Mouse (Mus musculus): Measurements from ENCODE around the gene Sphk1. TPM values are rescaled to one million over a fixed set of nuclear protein-coding genes. Genes with fewer than 3 reads are reported as not detected.
A peak's percentile ranks its signal among the peaks of the same experiment; 100 is the strongest.

Gene Sphk1
- polyA plus RNA-seq, 1 experiment from 2014 or later: 3.0 TPM

GRCm38 (mm10) chr11:116513531-116514038 lies 17.1 kb upstream of the Sphk1 start:
- Histone ChIP-seq H3K9me3 (replicated peaks; ENCODE audit: control insufficient read depth, low read length) (no peaks in the 10 kb centered on the region), H3K4me3 (ENCODE audit: low read depth, low read length) (no peak overlapping the region), H3K27me3 (ENCODE audit: control insufficient read depth, insufficient read depth, low read length) (peaks cover 7% of the 10 kb centered on the region; the same call in 1 of the 2 replicates), H3K36me3 (ENCODE audit: control insufficient read depth, insufficient read depth, low read length) (no peaks in the 10 kb centered on the region), H3K27ac (ENCODE audit: low read depth, low read length) (no peak overlapping the region), H3K9ac (ENCODE audit: low read depth, low read length) (no peak overlapping the region), H3K4me2 (no peak overlapping the region), H3K4me1 (ENCODE audit: control insufficient read depth, insufficient read depth, low read length) (no peaks in the 10 kb centered on the region)
- no peak for ATAC-seq (replicated peaks; ENCODE audit: insufficient number of reproducible peaks, low FRiP score, low TSS enrichment)
- 81% methylated on average over 4 of the region's 4 CpGs for WGBS (ENCODE audit: insufficient replicate concordance)

GRCm38 (mm10) chr11:116515330-116516020 lies 15.2 kb upstream of the Sphk1 start:
- ATAC-seq (replicated peaks; ENCODE audit: insufficient number of reproducible peaks, low FRiP score, low TSS enrichment): no peak
- 19% methylated on average over 24 of the region's 24 CpGs for WGBS (ENCODE audit: insufficient replicate concordance)
- H3K36me3 ChIP-seq (ENCODE audit: control insufficient read depth, insufficient read depth, low read length): no peaks in the 10 kb centered on the region
- H3K9me3 ChIP-seq (replicated peaks; ENCODE audit: control insufficient read depth, low read length): no peaks in the 10 kb centered on the region
- no peak overlapping the region for H3K4me3 ChIP-seq (ENCODE audit: low read depth, low read length)
- no peaks in the 10 kb centered on the region for H3K4me1 ChIP-seq (ENCODE audit: control insufficient read depth, insufficient read depth, low read length)
- peaks cover 7% of the 10 kb centered on the region; the same call in 1 of the 2 replicates for H3K27me3 ChIP-seq (ENCODE audit: control insufficient read depth, insufficient read depth, low read length)
- H3K9ac ChIP-seq (ENCODE audit: low read depth, low read length): no peak overlapping the region
- H3K4me2 ChIP-seq: peak overlapping the region; percentile 22; the same call in 1 of the 2 replicates
- no peak overlapping the region for H3K27ac ChIP-seq (ENCODE audit: low read depth, low read length)

GRCm38 (mm10) chr11:116518482-116518881 lies 12.2 kb upstream of the Sphk1 start:
- WGBS (ENCODE audit: insufficient replicate concordance): 46% methylated on average over 8 of the region's 8 CpGs
- H3K9me3 ChIP-seq (replicated peaks; ENCODE audit: control insufficient read depth, low read length): no peaks in the 10 kb centered on the region
- no peaks in the 10 kb centered on the region for H3K36me3 ChIP-seq (ENCODE audit: control insufficient read depth, insufficient read depth, low read length)
- no peak overlapping the region for H3K4me2 ChIP-seq
- no peak for ATAC-seq (replicated peaks; ENCODE audit: insufficient number of reproducible peaks, low FRiP score, low TSS enrichment)
- no peak overlapping the region for H3K27ac ChIP-seq (ENCODE audit: low read depth, low read length)
- peaks cover 7% of the 10 kb centered on the region; the same call in 1 of the 2 replicates for H3K27me3 ChIP-seq (ENCODE audit: control insufficient read depth, insufficient read depth, low read length)
- H3K9ac ChIP-seq (ENCODE audit: low read depth, low read length): no peak overlapping the region
- H3K4me3 ChIP-seq (ENCODE audit: low read depth, low read length): no peak overlapping the region
- peaks cover 9% of the 10 kb centered on the region for H3K4me1 ChIP-seq (ENCODE audit: control insufficient read depth, insufficient read depth, low read length)

GRCm38 (mm10) chr11:116521143-116521542 lies 9.6 kb upstream of the Sphk1 start:
- Histone ChIP-seq H3K4me3 (ENCODE audit: low read depth, low read length) (no peak overlapping the region), H3K36me3 (ENCODE audit: control insufficient read depth, insufficient read depth, low read length) (no peaks in the 10 kb centered on the region), H3K27me3 (ENCODE audit: control insufficient read depth, insufficient read depth, low read length) (no peaks in the 10 kb centered on the region), H3K4me2 (no peak overlapping the region), H3K9me3 (replicated peaks; ENCODE audit: control insufficient read depth, low read length) (no peaks in the 10 kb centered on the region), H3K27ac (ENCODE audit: low read depth, low read length) (no peak overlapping the region), H3K4me1 (ENCODE audit: control insufficient read depth, insufficient read depth, low read length) (peaks cover 18% of the 10 kb centered on the region), H3K9ac (ENCODE audit: low read depth, low read length) (no peak overlapping the region)
- no peak for ATAC-seq (replicated peaks; ENCODE audit: insufficient number of reproducible peaks, low FRiP score, low TSS enrichment)
- WGBS (ENCODE audit: insufficient replicate concordance): 58% methylated on average over 3 of the region's 3 CpGs

- Histone ChIP-seq H3K27me3 (ENCODE audit: control insufficient read depth, insufficient read depth, low read length) (peaks cover 3% of the 10 kb centered on the region; the same call in 1 of the 2 replicates), H3K27ac (ENCODE audit: low read depth, low read length) (no peak overlapping the region), H3K4me3 (ENCODE audit: low read depth, low read length) (no peak overlapping the region), H3K9me3 (replicated peaks; ENCODE audit: control insufficient read depth, low read length) (no peaks in the 10 kb centered on the region), H3K9ac (ENCODE audit: low read depth, low read length) (no peak overlapping the region), H3K4me2 (no peak overlapping the region), H3K36me3 (ENCODE audit: control insufficient read depth, insufficient read depth, low read length) (no peaks in the 10 kb centered on the region), H3K4me1 (ENCODE audit: control insufficient read depth, insufficient read depth, low read length) (peaks cover 18% of the 10 kb centered on the region)
- 86% methylated on average over 3 of the region's 3 CpGs for WGBS (ENCODE audit: insufficient replicate concordance)
- ATAC-seq (replicated peaks; ENCODE audit: insufficient number of reproducible peaks, low FRiP score, low TSS enrichment): no peak
These were observed 8.7 kb upstream of the Sphk1 start for GRCm38 (mm10) chr11:116522046-116522445.

GRCm38 (mm10) chr11:116522886-116523698 lies 7.6 kb upstream of the Sphk1 start:
- 45% methylated on average over 16 of the region's 16 CpGs for WGBS (ENCODE audit: insufficient replicate concordance)
- H3K9me3 ChIP-seq (replicated peaks; ENCODE audit: control insufficient read depth, low read length): no peaks in the 10 kb centered on the region
- H3K36me3 ChIP-seq (ENCODE audit: control insufficient read depth, insufficient read depth, low read length): no peaks in the 10 kb centered on the region
- H3K4me1 ChIP-seq (ENCODE audit: control insufficient read depth, insufficient read depth, low read length): peaks cover 18% of the 10 kb centered on the region
- H3K9ac ChIP-seq (ENCODE audit: low read depth, low read length): 0 out of 2 replicates have a peak overlapping the region, but pooled peaks have one; percentile 11
- no peak overlapping the region; the same call in 1 of the 2 replicates for H3K4me2 ChIP-seq
- ATAC-seq (replicated peaks; ENCODE audit: insufficient number of reproducible peaks, low FRiP score, low TSS enrichment): 0 out of 2 replicates have a peak, but pooled peaks have one; percentile 2
- H3K27ac ChIP-seq (ENCODE audit: low read depth, low read length): peak overlapping the region; percentile 79
- peaks cover 4% of the 10 kb centered on the region; the same call in 1 of the 2 replicates for H3K27me3 ChIP-seq (ENCODE audit: control insufficient read depth, insufficient read depth, low read length)
- H3K4me3 ChIP-seq (ENCODE audit: low read depth, low read length): no peak overlapping the region

GRCm38 (mm10) chr11:116523699-116524189 lies 7.0 kb upstream of the Sphk1 start:
- 44% methylated on average over 5 of the region's 5 CpGs for WGBS (ENCODE audit: insufficient replicate concordance)
- H3K4me2 ChIP-seq: no peak overlapping the region
- H3K4me3 ChIP-seq (ENCODE audit: low read depth, low read length): no peak overlapping the region
- 0 out of 2 replicates have a peak overlapping the region, but pooled peaks have one; percentile 11 for H3K9ac ChIP-seq (ENCODE audit: low read depth, low read length)
- H3K4me1 ChIP-seq (ENCODE audit: control insufficient read depth, insufficient read depth, low read length): peaks cover 18% of the 10 kb centered on the region
- peak; percentile 43 for ATAC-seq (replicated peaks; ENCODE audit: insufficient number of reproducible peaks, low FRiP score, low TSS enrichment)
- no peaks in the 10 kb centered on the region for H3K36me3 ChIP-seq (ENCODE audit: control insufficient read depth, insufficient read depth, low read length)
- H3K27ac ChIP-seq (ENCODE audit: low read depth, low read length): peak overlapping the region; percentile 79
- H3K27me3 ChIP-seq (ENCODE audit: control insufficient read depth, insufficient read depth, low read length): peaks cover 4% of the 10 kb centered on the region; the same call in 1 of the 2 replicates
- H3K9me3 ChIP-seq (replicated peaks; ENCODE audit: control insufficient read depth, low read length): no peaks in the 10 kb centered on the region

GRCm38 (mm10) chr11:116528636-116529320 lies 1.9 kb upstream of the Sphk1 start:
- no peak overlapping the region for H3K4me3 ChIP-seq (ENCODE audit: low read depth, low read length)
- peaks cover 41% of the 10 kb centered on the region for H3K27me3 ChIP-seq (ENCODE audit: control insufficient read depth, insufficient read depth, low read length)
- H3K4me2 ChIP-seq: no peak overlapping the region
- H3K9ac ChIP-seq (ENCODE audit: low read depth, low read length): no peak overlapping the region
- H3K4me1 ChIP-seq (ENCODE audit: control insufficient read depth, insufficient read depth, low read length): peaks cover 36% of the 10 kb centered on the region
- no peak overlapping the region for H3K27ac ChIP-seq (ENCODE audit: low read depth, low read length)
- no peaks in the 10 kb centered on the region for H3K36me3 ChIP-seq (ENCODE audit: control insufficient read depth, insufficient read depth, low read length)
- no peaks in the 10 kb centered on the region for H3K9me3 ChIP-seq (replicated peaks; ENCODE audit: control insufficient read depth, low read length)
- WGBS (ENCODE audit: insufficient replicate concordance): 76% methylated on average over 8 of the region's 8 CpGs
- no peak for ATAC-seq (replicated peaks; ENCODE audit: insufficient number of reproducible peaks, low FRiP score, low TSS enrichment)

Measured in heart, embryonic 11.5 days (tissue).